Mouse (Mus musculus) lung, postnatal 4 days (tissue): ENCODE results near the gene Paip2b.
"Not testable (repeated sequence)": the region's sequence is repeated elsewhere in the genome, so short reads cannot be mapped to it uniquely, and the experiment has no call there.

ENCODE experiments used
- DNase-seq, 2 experiments: peaks; one replicate each; pipeline ENCODE4 v3.0.0; 2021

Paip2b gene

GRCm38 (mm10) chr6:83831606-83832123 is at the start of gene Paip2b:
TSS of gene Paip2b (minus strand) at chr6:83831741.
- peak; percentile 98 for DNase-seq

GRCm38 (mm10) chr6:83879815-83880214 is 48.3 kb upstream of the Paip2b start:
- peak in 1 of 2 experiments; percentile 51 for DNase-seq

- peak; percentile 67 to 74 for DNase-seq
Observed at GRCm38 (mm10) chr6:83867598-83868585, 36.4 kb upstream of the Paip2b start.

- DNase-seq = peak; percentile 93 to 96
Observed at GRCm38 (mm10) chr6:83866954-83867597, 35.5 kb upstream of the Paip2b start, which contains the start of gene Zfp638. TSS of gene Zfp638 (plus strand) at chr6:83867109.

GRCm38 (mm10) chr6:83866423-83866822 is 34.9 kb upstream of the Paip2b start:
- DNase-seq = no peak

GRCm38 (mm10) chr6:83863538-83863937 is 32.0 kb upstream of the Paip2b start:
- no peak for DNase-seq

GRCm38 (mm10) chr6:83860033-83860432 is 28.5 kb upstream of the Paip2b start:
- DNase-seq = no peak

- no peak for DNase-seq
Observed at GRCm38 (mm10) chr6:83857476-83857875, 25.9 kb upstream of the Paip2b start.

GRCm38 (mm10) chr6:83849446-83849845 is 17.9 kb upstream of the Paip2b start:
- no peak for DNase-seq

- no peak for DNase-seq
Observed at GRCm38 (mm10) chr6:83846141-83846540, 14.6 kb upstream of the Paip2b start.

- DNase-seq = no peak
Observed at GRCm38 (mm10) chr6:83844913-83845312, 13.4 kb upstream of the Paip2b start.

GRCm38 (mm10) chr6:83840086-83840485 is 8.5 kb upstream of the Paip2b start:
- DNase-seq = no peak

GRCm38 (mm10) chr6:83838046-83838445 is 6.5 kb upstream of the Paip2b start:
- DNase-seq = no peak

- DNase-seq = no peak
Observed at GRCm38 (mm10) chr6:83836826-83837225, 5.3 kb upstream of the Paip2b start.

- DNase-seq = not testable (repeated sequence)
Observed at GRCm38 (mm10) chr6:83832393-83832792, 852 bp upstream of the Paip2b start.

GRCm38 (mm10) chr6:83830941-83831605 is 468 bp downstream of the Paip2b start:
- no peak for DNase-seq

- DNase-seq = no peak
Observed at GRCm38 (mm10) chr6:83821856-83822255, 9.7 kb downstream of the Paip2b start.

GRCm38 (mm10) chr6:83820727-83821515 is 10.6 kb downstream of the Paip2b start:
- no peak for DNase-seq

- DNase-seq = no peak
Observed at GRCm38 (mm10) chr6:83818996-83819395, 12.5 kb downstream of the Paip2b start.

GRCm38 (mm10) chr6:83815801-83816200 is 15.7 kb downstream of the Paip2b start:
- no peak for DNase-seq

GRCm38 (mm10) chr6:83802846-83803245 is 28.7 kb downstream of the Paip2b start:
- DNase-seq = no peak

- DNase-seq = no peak
Observed at GRCm38 (mm10) chr6:83802033-83802432, 29.5 kb downstream of the Paip2b start.
